7 mouse cellular contexts compared by ENCODE assay signal in the genomic region with DNA sequence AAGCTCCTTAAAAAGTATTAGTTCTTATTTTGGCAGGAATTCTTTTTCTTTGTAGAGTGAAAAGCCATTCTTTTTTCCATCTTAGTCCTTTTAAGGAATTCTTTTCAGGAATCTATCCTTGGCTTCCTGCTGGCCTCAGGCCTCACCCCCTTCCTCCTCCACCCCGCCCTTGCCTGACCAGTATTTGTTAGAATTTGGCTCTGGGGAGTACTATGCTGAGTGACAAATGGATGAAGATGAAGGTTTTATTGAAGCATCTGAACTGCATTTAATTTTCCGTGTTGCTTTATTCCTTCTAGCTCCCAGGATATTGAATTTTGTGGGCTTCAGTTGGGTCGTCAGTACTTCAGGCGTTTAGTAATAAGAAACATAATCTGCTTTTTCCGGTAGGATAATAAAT. TPM values are rescaled to one million over a fixed set of nuclear protein-coding genes. Genes with fewer than 3 reads are reported as not detected.
DNase-seq lines count a peak whose midpoint lies in the region; TF ChIP-seq lines count a peak whose summit lies in the region.

No protein-coding gene starts in this region.

- H3K27ac ChIP-seq in ES-E14 (ENCODE audit: insufficient read depth, low read depth, low read length, poor library complexity, severe bottlenecking): peak overlapping the region; percentile 89; the same call in 1 of the 2 replicates
- peak overlapping the region; percentile 98 for H3K27ac ChIP-seq in forebrain, embryonic 10.5 days
- H3K27ac ChIP-seq in midbrain, embryonic 10.5 days (replicated peaks): peak overlapping the region; percentile 98

- H3K4me3 ChIP-seq in ES-E14 (ENCODE audit: insufficient read depth in 1 of 2, low read depth in 1 of 2, low read length in 2 of 2, poor library complexity in 1 of 2, severe bottlenecking in 1 of 2): peak overlapping the region; percentile 75 to 90
- H3K4me3 ChIP-seq in forebrain, embryonic 10.5 days: peak overlapping the region; percentile 70
- peak overlapping the region; percentile 75 for H3K4me3 ChIP-seq in midbrain, embryonic 10.5 days

- H3K9ac ChIP-seq in ES-E14 (ENCODE audit: insufficient read depth, low read depth, low read length, poor library complexity, severe bottlenecking): peak overlapping the region; percentile 75

- intact Hi-C loops in heart, postnatal 25 days (cut with DNase I): loop anchor here (5.0 to 10.0 kb wide), 2 partner anchors 37 to 490 kb away; no protein-coding TSS in a partner anchor
- intact Hi-C loops in left cerebral cortex, postnatal 4 days (cut with DNase I): no loop called here

- no peaks in the 10 kb centered on the region for H3K27me3 ChIP-seq in forebrain, embryonic 10.5 days (ENCODE audit: poor library complexity, severe bottlenecking)
- H3K27me3 ChIP-seq in midbrain, embryonic 10.5 days (ENCODE audit: low read depth, poor library complexity, severe bottlenecking): no peaks in the 10 kb centered on the region

- whole genome bisulfite sequencing in forebrain, embryonic 10.5 days: under 1% methylated on average over 5 of the region's 5 CpGs
- under 1% methylated on average over 5 of the region's 5 CpGs for WGBS in midbrain, embryonic 10.5 days

- no peaks in the 10 kb centered on the region for H3K9me3 ChIP-seq in ES-E14 (ENCODE audit: control insufficient read depth, insufficient read depth, low read depth, low read length)
- no peaks in the 10 kb centered on the region for H3K9me3 ChIP-seq in forebrain, embryonic 10.5 days
- no peaks in the 10 kb centered on the region for H3K9me3 ChIP-seq in midbrain, embryonic 10.5 days (replicated peaks)

- no peaks in the 10 kb centered on the region for H3K36me3 ChIP-seq in ES-E14 (ENCODE audit: control insufficient read depth, insufficient read depth, low read length, poor library complexity, severe bottlenecking)
- H3K36me3 ChIP-seq in forebrain, embryonic 10.5 days (replicated peaks): no peaks in the 10 kb centered on the region
- H3K36me3 ChIP-seq in midbrain, embryonic 10.5 days: no peaks in the 10 kb centered on the region

- peaks cover 0 to 3% of the 10 kb centered on the region in 2 experiments; a peak in 2 of 4 replicates for H3K4me1 ChIP-seq in ES-E14 (ENCODE audit: control insufficient read depth in 2 of 2, insufficient read depth in 2 of 2, low read length in 2 of 2, poor library complexity in 1 of 2)
- peaks cover 25% of the 10 kb centered on the region for H3K4me1 ChIP-seq in forebrain, embryonic 10.5 days
- peaks cover 25% of the 10 kb centered on the region for H3K4me1 ChIP-seq in midbrain, embryonic 10.5 days

- in situ Hi-C loops in ES-E14 (cut with MboI; ENCODE audit: low sequenced_read_pairs in 2 of 2, unreplicated experiment in 2 of 2): no loop called here

- DNase-seq in ES-E14 (ENCODE audit: low read depth, low spot score): peak; percentile 17
- peak; percentile 62 for DNase-seq in adrenal gland, adult 2 months
- DNase-seq in forebrain, embryonic 10.5 days (ENCODE audit: extremely low spot score, low spot score): peak; percentile 42
- DNase-seq in heart, postnatal 25 days (ENCODE audit: low spot score): peak; percentile 51
- peak; percentile 33 for DNase-seq in left cerebral cortex, postnatal 4 days
- DNase-seq in midbrain, embryonic 10.5 days (ENCODE audit: low spot score): peak; percentile 45
- peak; percentile 30 for DNase-seq in thymus, postnatal 14 days

TF ChIP-seq in ES-E14, 5 proteins besides CTCF, POLR2A, EP300 and RAD21:
- TF ChIP-seq CHD2 (IDR thresholded peaks at IDR 0.05; ENCODE audit: low read depth, low read length) (no peak), ZNF384 (IDR thresholded peaks at IDR 0.05; ENCODE audit: low read depth, low read length) (no peak), MAFK (IDR thresholded peaks at IDR 0.05; ENCODE audit: insufficient read depth, low read depth, low read length) (no peak), ZC3H11A (IDR thresholded peaks at IDR 0.05; ENCODE audit: borderline replicate concordance, low read depth, low read length) (no peak)

RNA-seq across cellular contexts. Expression of a gene that starts 1.2 kb away (rescaled TPM):
- total RNA-seq in ES-E14 (2012; rRNA removed): 3.5 and 4.0 TPM in 2 replicates
- 100 to 1,000 TPM; 113 to 128 TPM for total RNA-seq in adrenal gland, adult 2 months (2021)
- polyA plus RNA-seq in adrenal gland, adult 2 months (2012; rRNA removed): 52.1 and 52.9 TPM in 2 replicates
- polyA plus RNA-seq in forebrain, embryonic 10.5 days (2016; fragmentation: Nextera tagmentation; extraction: Ambion mirVana): 15.9 and 17.3 TPM in 2 replicates
- 100 to 1,000 TPM; 167 to 189 TPM for total RNA-seq in heart, postnatal 25 days (2021)
- 10 to 100 TPM; 93.5 to 99.9 TPM for total RNA-seq in left cerebral cortex, postnatal 4 days (2021)
- 24.5 and 37.1 TPM in 2 replicates for polyA plus RNA-seq in midbrain, embryonic 10.5 days (2016; fragmentation: Nextera tagmentation; extraction: Ambion mirVana)

Comparison
In these comparisons a context has a peak if more than half of its experiments do, and no peak if none do; other contexts are left out.
1. Peak in every context shown above with its lines: DNase-seq, H3K4me3 ChIP-seq and H3K27ac ChIP-seq.
2. RNA of a gene that starts 1.2 kb away (total RNA-seq): 167 to 189 TPM in heart, postnatal 25 days, 113 to 128 TPM in adrenal gland, adult 2 months and 93.5 to 99.9 TPM in left cerebral cortex, postnatal 4 days; 3.5 to 4.0 TPM in ES-E14; every median in the first group is over 10 times any median in the second.